Mouse (Mus musculus): ENCODE measurements around the gene Eef1akmt1.
A peak's percentile ranks its signal among the peaks of the same experiment; 100 is the strongest.

Eef1akmt1 gene

GRCm38 (mm10) chr14:57571155-57572133, at the start of gene Eef1akmt1:
Eef1akmt1 (minus strand) TSS chr14:57571612.
- peak; percentile 96 for DNase-seq

- DNase-seq, result no peak
These were observed 49.3 kb upstream of the Eef1akmt1 start for GRCm38 (mm10) chr14:57620598-57621236.

- DNase-seq, result no peak
These were observed 48.1 kb upstream of the Eef1akmt1 start for GRCm38 (mm10) chr14:57619487-57619886.

GRCm38 (mm10) chr14:57617675-57618074, 46.3 kb upstream of the Eef1akmt1 start:
- no peak for DNase-seq

GRCm38 (mm10) chr14:57616339-57616965, 45.0 kb upstream of the Eef1akmt1 start:
- DNase-seq, result no peak

- no peak for DNase-seq
These were observed 44.4 kb upstream of the Eef1akmt1 start for GRCm38 (mm10) chr14:57615828-57616227.

GRCm38 (mm10) chr14:57611034-57611433, 39.6 kb upstream of the Eef1akmt1 start:
- no peak for DNase-seq

- no peak for DNase-seq
These were observed 38.5 kb upstream of the Eef1akmt1 start for GRCm38 (mm10) chr14:57609816-57610329.

GRCm38 (mm10) chr14:57607500-57607899, 36.1 kb upstream of the Eef1akmt1 start:
- peak; percentile 95 for DNase-seq

GRCm38 (mm10) chr14:57606663-57607365, 35.4 kb upstream of the Eef1akmt1 start:
- DNase-seq, result no peak

GRCm38 (mm10) chr14:57593279-57593678, 21.9 kb upstream of the Eef1akmt1 start:
- DNase-seq, result no peak

- DNase-seq, result no peak
These were observed 20.4 kb upstream of the Eef1akmt1 start for GRCm38 (mm10) chr14:57591830-57592229.

GRCm38 (mm10) chr14:57576364-57577060, 5.1 kb upstream of the Eef1akmt1 start:
- DNase-seq, result no peak

GRCm38 (mm10) chr14:57574792-57575587, 3.6 kb upstream of the Eef1akmt1 start:
- DNase-seq, result no peak

- no peak for DNase-seq
These were observed 5.8 kb downstream of the Eef1akmt1 start for GRCm38 (mm10) chr14:57565626-57566025.

- no peak for DNase-seq
These were observed 14.5 kb downstream of the Eef1akmt1 start for GRCm38 (mm10) chr14:57556922-57557321.

GRCm38 (mm10) chr14:57555471-57556070, 15.8 kb downstream of the Eef1akmt1 start:
- peak; percentile 28 for DNase-seq

GRCm38 (mm10) chr14:57554434-57554833, 17.0 kb downstream of the Eef1akmt1 start:
- no peak for DNase-seq

- DNase-seq, result no peak
These were observed 18.5 kb downstream of the Eef1akmt1 start for GRCm38 (mm10) chr14:57552945-57553344.

GRCm38 (mm10) chr14:57547062-57547461, 24.4 kb downstream of the Eef1akmt1 start:
- no peak for DNase-seq
